Mouse (Mus musculus): ENCODE measurements around the gene Sytl1.

GRCm38 (mm10) chr4:133291255-133291654 is 28.3 kb upstream of the Sytl1 start:
- TF ChIP-seq POLR2A (IDR thresholded peaks at IDR 0.05; ENCODE audit: control insufficient read depth in 1 of 2, insufficient read depth in 1 of 2, low read depth in 1 of 2, low read length in 2 of 2, poor library complexity in 1 of 2) (no peak), SIN3A (IDR thresholded peaks at IDR 0.05; ENCODE audit: low read length) (no peak), MXI1 (IDR thresholded peaks at IDR 0.05; ENCODE audit: low read depth, low read length) (no peak)
